Mouse (Mus musculus): ENCODE results near the gene Schip1. TPM values are rescaled to one million over a fixed set of nuclear protein-coding genes. Genes with fewer than 3 reads are reported as not detected.

Schip1 gene
- polyA plus RNA-seq, 1 experiment from 2014 or later, result 53.6 TPM

DNA sequence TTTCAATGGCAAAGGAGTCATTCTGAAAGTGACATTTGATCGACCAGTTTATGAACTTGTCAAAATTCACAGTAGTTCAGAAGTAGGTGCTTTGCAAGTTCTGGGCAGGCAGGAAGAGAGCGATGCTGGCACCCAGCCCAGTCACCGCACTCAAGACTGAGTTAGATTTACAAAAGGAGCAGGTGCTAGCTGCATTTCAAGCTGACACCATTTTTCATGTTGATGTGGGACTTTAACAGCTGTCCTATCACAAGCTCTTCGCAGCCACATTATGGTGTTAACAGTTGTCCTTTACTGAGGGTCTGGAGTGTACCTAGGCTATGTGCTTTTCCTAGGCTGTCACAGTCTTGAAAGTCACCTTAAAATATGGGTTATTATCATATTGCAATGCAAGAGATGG lies 181.6 kb downstream of the Schip1 start:
- Histone ChIP-seq H3K4me2 (replicated peaks) (no peak overlapping the region), H3K4me3 (replicated peaks) (no peak overlapping the region), H3K4me1 (replicated peaks) (no peaks in the 10 kb centered on the region), H3K27me3 (replicated peaks) (no peaks in the 10 kb centered on the region), H3K27ac (no peak overlapping the region), H3K9me3 (no peaks in the 10 kb centered on the region), H3K36me3 (no peaks in the 10 kb centered on the region), H3K9ac (no peak overlapping the region)
- ATAC-seq, result no peak; the same call in 1 of the 2 replicates
- WGBS, result 67% methylated on average over 4 of the region's 4 CpGs

DNA sequence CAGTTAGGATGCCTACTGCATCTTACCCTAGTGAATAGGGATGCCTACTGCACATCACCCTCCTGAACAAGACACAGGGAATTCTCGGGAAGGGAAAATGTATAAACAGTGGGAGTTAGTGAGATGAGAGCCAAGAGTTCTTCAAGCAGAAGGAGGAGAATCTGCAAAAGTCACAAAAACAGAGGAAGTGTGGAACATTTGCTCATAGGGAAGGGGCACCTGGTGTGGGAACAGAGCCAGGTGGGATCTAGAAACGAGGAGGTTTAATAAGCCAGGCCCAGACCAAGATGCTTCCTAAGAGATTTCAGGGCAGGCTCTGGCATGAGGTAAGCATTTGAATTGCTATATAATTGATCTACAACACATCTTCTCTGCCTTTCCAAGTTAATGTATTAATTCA lies 186.0 kb downstream of the Schip1 start:
- WGBS, result 53% methylated on average over 2 of the region's 2 CpGs
- ATAC-seq, result no peak
- Histone ChIP-seq H3K4me3 (replicated peaks) (no peak overlapping the region), H3K9me3 (no peaks in the 10 kb centered on the region), H3K4me1 (replicated peaks) (no peaks in the 10 kb centered on the region; the same call in 1 of the 2 replicates), H3K36me3 (no peaks in the 10 kb centered on the region), H3K4me2 (replicated peaks) (no peak overlapping the region), H3K9ac (no peak overlapping the region), H3K27ac (no peak overlapping the region), H3K27me3 (replicated peaks) (no peaks in the 10 kb centered on the region)

- H3K4me2 ChIP-seq (replicated peaks), result no peak overlapping the region
- H3K4me3 ChIP-seq (replicated peaks), result no peak overlapping the region
- H3K9me3 ChIP-seq, result no peaks in the 10 kb centered on the region
- peak; percentile 43 for ATAC-seq
- no peaks in the 10 kb centered on the region for H3K36me3 ChIP-seq
- no peak overlapping the region for H3K9ac ChIP-seq
- H3K27ac ChIP-seq, result no peak overlapping the region
- no peaks in the 10 kb centered on the region for H3K27me3 ChIP-seq (replicated peaks)
- H3K4me1 ChIP-seq (replicated peaks), result no peaks in the 10 kb centered on the region; the same call in 1 of the 2 replicates
- 25% methylated on average over 1 of the region's 1 CpGs for WGBS
These were observed 187.7 kb downstream of the Schip1 start for GRCm38 (mm10) chr3:68252335-68252734.

GRCm38 (mm10) chr3:68262304-68262703 lies 197.7 kb downstream of the Schip1 start:
- Histone ChIP-seq H3K27ac (no peak overlapping the region), H3K9ac (no peak overlapping the region), H3K36me3 (no peaks in the 10 kb centered on the region), H3K4me1 (replicated peaks) (no peaks in the 10 kb centered on the region), H3K27me3 (replicated peaks) (no peaks in the 10 kb centered on the region), H3K9me3 (no peaks in the 10 kb centered on the region), H3K4me2 (replicated peaks) (no peak overlapping the region), H3K4me3 (replicated peaks) (no peak overlapping the region)
- 41% methylated on average over 6 of the region's 6 CpGs for WGBS
- ATAC-seq, result no peak; the same call in 1 of the 2 replicates

GRCm38 (mm10) chr3:68267905-68268304 lies 203.3 kb downstream of the Schip1 start:
- H3K4me2 ChIP-seq (replicated peaks), result no peak overlapping the region
- no peaks in the 10 kb centered on the region for H3K4me1 ChIP-seq (replicated peaks)
- 85% methylated on average over 4 of the region's 4 CpGs for WGBS
- H3K4me3 ChIP-seq (replicated peaks), result no peak overlapping the region
- H3K27me3 ChIP-seq (replicated peaks), result no peaks in the 10 kb centered on the region
- no peaks in the 10 kb centered on the region for H3K36me3 ChIP-seq
- no peak overlapping the region for H3K27ac ChIP-seq
- H3K9ac ChIP-seq, result no peak overlapping the region
- ATAC-seq, result no peak
- no peaks in the 10 kb centered on the region for H3K9me3 ChIP-seq

DNA sequence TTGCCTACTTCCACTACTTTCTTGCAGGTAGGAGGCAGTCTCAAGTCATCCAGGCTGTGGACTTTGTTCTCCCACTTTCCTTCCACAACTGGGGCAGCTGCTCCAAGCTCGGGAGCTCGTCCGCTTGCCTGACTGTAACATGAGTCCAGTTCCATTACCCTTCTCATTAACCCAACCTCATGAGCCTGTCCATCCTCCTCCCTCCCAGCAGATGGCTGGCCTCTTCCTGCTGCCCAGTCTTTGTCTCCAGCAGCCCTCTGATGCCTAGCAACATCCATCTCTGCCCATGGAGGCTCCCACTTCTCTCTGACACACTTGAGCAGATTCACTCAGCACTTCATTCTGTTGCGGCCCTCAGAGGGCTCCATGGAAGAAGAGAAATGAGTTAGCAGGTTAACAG lies 204.6 kb downstream of the Schip1 start:
- H3K9ac ChIP-seq, result no peak overlapping the region
- ATAC-seq, result no peak
- no peaks in the 10 kb centered on the region for H3K27me3 ChIP-seq (replicated peaks)
- no peak overlapping the region for H3K27ac ChIP-seq
- no peaks in the 10 kb centered on the region for H3K9me3 ChIP-seq
- H3K4me1 ChIP-seq (replicated peaks), result no peaks in the 10 kb centered on the region
- WGBS, result 88% methylated on average over 4 of the region's 4 CpGs
- no peaks in the 10 kb centered on the region for H3K36me3 ChIP-seq
- H3K4me2 ChIP-seq (replicated peaks), result no peak overlapping the region
- H3K4me3 ChIP-seq (replicated peaks), result no peak overlapping the region

DNA sequence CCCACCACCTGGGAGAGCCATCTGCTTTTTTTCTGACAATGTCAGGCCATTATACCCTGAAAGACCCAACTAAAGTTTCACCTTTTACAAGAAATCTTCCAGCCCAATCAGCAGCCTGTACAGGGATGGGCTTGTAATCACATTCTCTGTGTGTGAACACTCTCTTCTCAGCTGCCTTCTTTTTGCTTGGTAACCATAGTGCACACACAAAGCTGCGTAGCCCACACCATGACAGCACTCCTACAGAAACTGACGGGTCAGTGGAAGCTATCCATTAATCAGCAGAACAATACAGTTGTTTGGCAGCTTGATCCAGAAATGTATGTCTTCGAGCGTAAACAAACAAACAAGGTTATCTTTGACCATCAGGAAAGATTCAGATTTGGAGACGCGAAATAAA lies 205.6 kb downstream of the Schip1 start:
- H3K4me2 ChIP-seq (replicated peaks), result no peak overlapping the region
- WGBS, result 84% methylated on average over 6 of the region's 6 CpGs
- no peaks in the 10 kb centered on the region for H3K36me3 ChIP-seq
- no peak for ATAC-seq
- no peaks in the 10 kb centered on the region for H3K27me3 ChIP-seq (replicated peaks)
- no peak overlapping the region for H3K4me3 ChIP-seq (replicated peaks)
- H3K9ac ChIP-seq, result no peak overlapping the region
- no peaks in the 10 kb centered on the region for H3K9me3 ChIP-seq
- H3K4me1 ChIP-seq (replicated peaks), result no peaks in the 10 kb centered on the region
- H3K27ac ChIP-seq, result no peak overlapping the region

DNA sequence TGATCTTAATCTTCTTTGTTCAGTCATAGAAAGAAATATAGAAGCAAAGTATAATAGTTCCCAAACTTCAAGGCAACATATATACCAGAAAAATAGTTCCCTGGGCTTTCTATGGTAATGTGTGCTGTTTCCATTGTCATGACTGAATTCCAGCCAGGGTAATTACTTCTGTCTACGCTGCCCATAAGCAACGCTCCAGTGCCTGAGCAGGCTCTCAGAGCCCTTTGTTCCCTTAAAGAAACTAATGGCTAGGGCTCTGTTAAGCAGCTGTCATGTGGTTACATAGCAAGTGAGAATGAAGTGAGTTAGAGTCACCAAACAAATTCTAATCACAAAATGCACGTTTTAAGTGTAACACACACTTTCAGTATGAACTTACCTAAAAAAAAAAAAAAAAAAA lies 206.9 kb downstream of the Schip1 start:
- WGBS, result 73% methylated on average over 3 of the region's 3 CpGs
- no peak overlapping the region for H3K4me3 ChIP-seq (replicated peaks)

GRCm38 (mm10) chr3:68271881-68272280 lies 207.3 kb downstream of the Schip1 start:
- Histone ChIP-seq H3K36me3 (no peaks in the 10 kb centered on the region), H3K27ac (no peak overlapping the region), H3K4me2 (replicated peaks) (no peak overlapping the region), H3K9me3 (no peaks in the 10 kb centered on the region), H3K4me3 (replicated peaks) (no peak overlapping the region), H3K4me1 (replicated peaks) (no peaks in the 10 kb centered on the region), H3K9ac (no peak overlapping the region), H3K27me3 (replicated peaks) (no peaks in the 10 kb centered on the region)
- ATAC-seq, result no peak
- WGBS, result 83% methylated on average over 3 of the region's 3 CpGs

More for the DNA sequence above, 206.9 kb downstream of the Schip1 start:
- no peak overlapping the region for H3K4me2 ChIP-seq (replicated peaks)
- H3K27ac ChIP-seq, result no peak overlapping the region
- H3K9me3 ChIP-seq, result no peaks in the 10 kb centered on the region
- no peaks in the 10 kb centered on the region for H3K36me3 ChIP-seq
- H3K9ac ChIP-seq, result no peak overlapping the region
- H3K4me1 ChIP-seq (replicated peaks), result no peaks in the 10 kb centered on the region
- no peaks in the 10 kb centered on the region for H3K27me3 ChIP-seq (replicated peaks)
- no peak for ATAC-seq

GRCm38 (mm10) chr3:68282844-68283594 lies 218.4 kb downstream of the Schip1 start:
- H3K9ac ChIP-seq, result no peak overlapping the region
- ATAC-seq, result peak; percentile 61; the same call in 1 of the 2 replicates
- WGBS, result 40% methylated on average over 7 of the region's 7 CpGs

GRCm38 (mm10) chr3:68283595-68283991 lies 219.0 kb downstream of the Schip1 start:
- Histone ChIP-seq H3K4me2 (replicated peaks) (peak overlapping the region; percentile 37), H3K4me3 (replicated peaks) (no peak overlapping the region)

More at GRCm38 (mm10) chr3:68282844-68283594, 218.4 kb downstream of the Schip1 start:
- no peaks in the 10 kb centered on the region for H3K36me3 ChIP-seq
- no peaks in the 10 kb centered on the region for H3K27me3 ChIP-seq (replicated peaks)
- peak overlapping the region; percentile 37 for H3K4me2 ChIP-seq (replicated peaks)
- no peaks in the 10 kb centered on the region for H3K9me3 ChIP-seq
- peak overlapping the region; percentile 40; the same call in 1 of the 2 replicates for H3K27ac ChIP-seq
- H3K4me3 ChIP-seq (replicated peaks), result no peak overlapping the region
- H3K4me1 ChIP-seq (replicated peaks), result no peaks in the 10 kb centered on the region

DNA sequence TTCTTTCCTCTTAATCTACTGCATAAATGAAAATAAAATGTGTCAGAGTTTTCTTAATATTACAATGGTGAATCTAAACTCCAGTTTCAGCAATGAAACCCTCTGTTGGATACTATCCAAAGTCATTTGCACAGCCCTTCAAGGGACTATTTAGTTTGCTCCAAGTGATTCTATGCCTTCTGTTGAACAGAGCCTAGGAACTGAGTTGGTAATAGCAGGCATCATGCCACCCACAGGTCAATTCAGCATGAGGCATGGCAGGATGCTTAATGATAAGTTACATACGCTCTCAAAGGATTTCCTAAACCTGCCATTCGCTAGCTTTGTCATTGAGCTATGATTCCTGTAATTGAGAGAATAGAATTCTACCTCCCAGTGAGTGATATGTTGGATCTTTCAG lies 219.9 kb downstream of the Schip1 start:
- WGBS, result 90% methylated on average over 2 of the region's 2 CpGs
- Histone ChIP-seq H3K4me3 (replicated peaks) (no peak overlapping the region), H3K4me1 (replicated peaks) (no peaks in the 10 kb centered on the region), H3K27ac (no peak overlapping the region), H3K4me2 (replicated peaks) (no peak overlapping the region), H3K9me3 (no peaks in the 10 kb centered on the region), H3K9ac (no peak overlapping the region), H3K36me3 (no peaks in the 10 kb centered on the region), H3K27me3 (replicated peaks) (no peaks in the 10 kb centered on the region)
- ATAC-seq, result no peak

More at GRCm38 (mm10) chr3:68283595-68283991, 219.0 kb downstream of the Schip1 start:
- Histone ChIP-seq H3K27ac (peak overlapping the region; percentile 40; the same call in 1 of the 2 replicates), H3K4me1 (replicated peaks) (no peaks in the 10 kb centered on the region), H3K27me3 (replicated peaks) (no peaks in the 10 kb centered on the region), H3K9me3 (no peaks in the 10 kb centered on the region), H3K36me3 (no peaks in the 10 kb centered on the region), H3K9ac (no peak overlapping the region)
- ATAC-seq, result no peak
- 36% methylated on average over 10 of the region's 10 CpGs for WGBS

GRCm38 (mm10) chr3:68296752-68297151 lies 232.2 kb downstream of the Schip1 start:
- Histone ChIP-seq H3K4me3 (replicated peaks) (no peak overlapping the region), H3K36me3 (no peaks in the 10 kb centered on the region), H3K9me3 (no peaks in the 10 kb centered on the region), H3K4me2 (replicated peaks) (no peak overlapping the region), H3K27ac (no peak overlapping the region), H3K9ac (no peak overlapping the region), H3K4me1 (replicated peaks) (no peaks in the 10 kb centered on the region), H3K27me3 (replicated peaks) (no peaks in the 10 kb centered on the region)
- WGBS, result 82% methylated on average over 7 of the region's 7 CpGs
- no peak for ATAC-seq
